Mouse (Mus musculus) midbrain, embryonic 13.5 days (tissue): ENCODE data around the gene Mucl3. TPM values are rescaled to one million over a fixed set of nuclear protein-coding genes. Genes with fewer than 3 reads are reported as not detected.

Source experiments
- ATAC-seq: fragments of 200-750 bp; cut with Nextera tagmentation; 2 replicates; pipeline ENCODE4 v1.8.0; 2017; ENCODE audit warnings: mild to moderate bottlenecking, moderate TSS enrichment, moderate library complexity
- H3K27ac ChIP-seq: fragments of 300-500 bp; sonication (generic); 2 replicates; pipeline ENCODE4 v1.5.1; 2015; ENCODE audit warnings: inconsistent platforms, mild to moderate bottlenecking, moderate library complexity
- H3K27me3 ChIP-seq: fragments of 300-500 bp; sonication (generic); 2 replicates; pipeline ENCODE4 v1.6.1; 2015; ENCODE audit warnings: mild to moderate bottlenecking, inconsistent platforms
- H3K36me3 ChIP-seq: fragments of 300-500 bp; sonication (generic); 2 replicates; pipeline ENCODE4 v1.6.1; 2015; ENCODE audit warnings: mild to moderate bottlenecking, inconsistent platforms
- H3K4me1 ChIP-seq: fragments of 300-500 bp; sonication (generic); replicated peaks from 2 replicates; pipeline ENCODE4 v1.6.1; 2015; ENCODE audit warnings: inconsistent platforms
- H3K4me2 ChIP-seq: fragments of 300-500 bp; sonication (generic); replicated peaks from 2 replicates; pipeline ENCODE4 v1.6.1; 2015; ENCODE audit warnings: moderate library complexity, mild to moderate bottlenecking, inconsistent platforms
- H3K4me3 ChIP-seq: fragments of 300-500 bp; sonication (generic); replicated peaks from 2 replicates; pipeline ENCODE4 v1.5.1; 2015; ENCODE audit warnings: mild to moderate bottlenecking, inconsistent platforms
- H3K9ac ChIP-seq: fragments of 300-500 bp; sonication (generic); replicated peaks from 2 replicates; pipeline ENCODE4 v1.6.1; 2015; ENCODE audit warnings: mild to moderate bottlenecking, inconsistent platforms
- H3K9me3 ChIP-seq: fragments of 300-500 bp; sonication (generic); 2 replicates; pipeline ENCODE4 v1.6.1; 2016; ENCODE audit warnings: mild to moderate bottlenecking, inconsistent platforms
- WGBS: fragments of 180-500 bp; shearing (Covaris S2); methylation state at CpG from one replicate; pipeline ENCODE4 v1.1.7; 2015; 5-methylcytosine and 5-hydroxymethylcytosine counted together
- polyA plus RNA-seq: library from polyadenylated mRNA; unstranded; fragments of >200 nt; fragmentation: Nextera tagmentation; extraction: Ambion mirVana; gene quantifications from 2 replicates; pipeline ENCODE4 v1.2.1, GENCODE M21; 2015

Mucl3 gene
- polyA plus RNA-seq = not detected in 2 replicates

DNA sequence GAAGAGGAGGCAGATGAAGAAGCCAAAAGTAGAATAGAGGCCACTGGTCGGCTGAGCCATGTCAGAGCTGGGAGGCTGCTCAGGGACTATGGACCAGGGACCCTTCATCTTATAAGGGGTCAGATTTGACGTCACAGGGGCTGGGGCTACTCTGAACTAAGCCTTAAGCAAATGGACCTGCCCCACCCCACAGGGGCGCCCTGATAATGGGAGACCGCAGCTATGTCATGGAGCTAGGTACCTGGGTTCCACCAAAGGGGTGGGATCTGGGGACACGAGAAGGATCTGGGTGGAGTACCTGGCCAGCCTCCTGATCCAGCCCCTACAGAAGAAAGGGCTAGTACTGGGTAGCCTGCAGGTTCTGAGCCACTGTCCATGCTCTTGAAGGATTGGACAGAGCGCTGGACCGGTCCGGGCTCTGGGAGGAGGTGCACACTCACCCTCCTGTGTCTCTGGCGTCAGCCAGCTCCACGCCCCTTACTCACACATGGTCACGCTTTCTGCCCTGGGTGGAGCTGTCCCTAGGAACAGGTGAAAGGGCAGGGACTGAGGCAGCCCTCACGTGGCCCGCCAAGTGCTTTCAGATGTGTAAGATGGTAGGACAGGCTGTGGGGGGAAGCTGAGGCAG lies at the start of gene Mucl3:
Gene Mucl3 (minus strand): TSS at position 87 of the 628 bp plus-strand sequence.
- Histone ChIP-seq H3K4me1 (no peaks in the 10 kb centered on the region), H3K9me3 (no peaks in the 10 kb centered on the region), H3K4me2 (no peak within 1 kb of the TSS), H3K27me3 (no peaks in the 10 kb centered on the region), H3K9ac (no peak within 1 kb of the TSS), H3K4me3 (no peak within 1 kb of the TSS), H3K36me3 (no peaks in the 10 kb centered on the region), H3K27ac (no peak within 1 kb of the TSS)
- no peak for ATAC-seq
- 72% methylated on average over 13 of the region's 13 CpGs for WGBS

DNA sequence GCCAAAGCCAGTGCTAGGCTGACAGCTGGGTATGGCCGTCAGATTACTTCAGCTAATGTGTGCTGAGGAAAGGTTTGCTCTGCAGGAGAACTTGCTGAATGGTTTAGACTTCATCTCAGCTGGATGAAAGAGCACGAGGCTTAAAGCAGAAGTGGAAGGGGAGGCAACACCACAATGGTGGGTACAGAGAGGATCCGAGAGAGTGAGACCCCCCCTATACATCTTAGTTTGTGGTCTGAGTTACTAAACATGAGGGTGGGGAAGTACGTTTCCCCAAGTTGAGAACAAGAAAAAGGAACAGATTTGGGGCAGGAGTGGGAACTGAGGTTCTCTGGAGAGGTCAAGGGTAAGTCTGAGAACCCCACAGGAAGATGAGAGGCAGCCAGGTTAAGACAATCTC lies 48.9 kb upstream of the Mucl3 start:
- H3K4me3 ChIP-seq = no peak overlapping the region
- no peak overlapping the region for H3K4me2 ChIP-seq
- peaks cover 14% of the 10 kb centered on the region for H3K4me1 ChIP-seq
- 78% methylated on average over 4 of the region's 4 CpGs for WGBS
- peaks cover 3% of the 10 kb centered on the region; the same call in 1 of the 2 replicates for H3K9me3 ChIP-seq
- ATAC-seq = no peak
- peaks cover 75% of the 10 kb centered on the region for H3K36me3 ChIP-seq
- H3K27ac ChIP-seq = no peak overlapping the region
- H3K9ac ChIP-seq = no peak overlapping the region
- H3K27me3 ChIP-seq = no peaks in the 10 kb centered on the region

DNA sequence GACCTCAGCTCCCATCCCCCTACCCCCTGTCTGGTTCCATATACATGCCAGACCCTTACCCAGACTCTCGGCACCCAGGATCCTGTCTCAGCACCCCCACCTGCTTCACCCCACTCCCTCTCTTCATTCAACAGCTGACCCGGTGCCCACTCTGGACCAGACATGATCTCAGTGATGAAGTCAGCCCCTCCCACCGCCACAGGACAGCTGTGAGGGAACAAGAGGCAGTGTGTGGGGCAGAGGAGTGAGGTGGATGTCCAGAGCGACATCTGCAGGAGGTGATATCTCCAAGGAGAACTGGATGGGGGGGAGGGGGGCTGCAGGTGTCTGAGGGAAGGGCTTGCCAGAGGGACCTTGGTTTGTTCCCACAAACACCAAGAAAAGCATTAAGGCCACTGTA lies 48.3 kb upstream of the Mucl3 start:
- 81% methylated on average over 4 of the region's 4 CpGs for WGBS

DNA sequence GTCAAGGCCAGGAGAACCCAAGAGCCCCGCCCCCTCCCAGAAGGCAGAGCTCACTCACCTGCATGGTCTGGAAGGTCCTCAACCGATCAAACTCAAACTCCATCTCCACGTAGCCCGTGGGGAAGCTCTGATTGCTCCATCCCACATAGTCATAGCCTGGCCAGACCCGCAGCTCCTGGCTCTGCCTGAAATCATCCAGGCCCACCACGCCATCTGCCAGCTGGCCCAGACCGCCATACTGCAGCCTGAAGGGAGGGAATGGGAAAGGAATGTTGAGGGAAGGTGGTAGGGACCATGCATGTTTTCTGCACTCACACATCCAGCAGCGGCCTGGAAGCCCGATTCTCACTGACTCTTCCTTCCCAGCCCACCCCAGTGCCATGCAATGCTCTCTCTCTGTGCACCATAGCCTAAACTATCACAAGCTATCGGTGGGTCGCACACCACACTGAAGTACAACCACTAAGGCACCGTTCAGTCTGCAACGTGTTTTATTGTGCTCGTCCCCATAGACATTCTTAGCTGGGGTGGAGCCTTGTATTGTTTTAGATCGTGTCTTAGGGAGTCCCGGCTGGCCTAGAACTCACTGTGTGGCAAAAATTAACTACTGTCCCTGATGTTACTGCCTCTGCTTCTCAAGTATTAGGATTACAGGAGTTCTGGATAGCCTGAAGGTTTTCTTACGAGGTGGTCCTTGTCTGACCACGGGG lies 46.6 kb upstream of the Mucl3 start:
- H3K9ac ChIP-seq = no peak overlapping the region; the same call in 1 of the 2 replicates
- no peak overlapping the region for H3K4me3 ChIP-seq
- H3K4me2 ChIP-seq = no peak overlapping the region
- peaks cover 26% of the 10 kb centered on the region for H3K4me1 ChIP-seq
- ATAC-seq = no peak
- H3K27ac ChIP-seq = no peak overlapping the region
- no peaks in the 10 kb centered on the region for H3K9me3 ChIP-seq
- H3K36me3 ChIP-seq = peaks cover 88% of the 10 kb centered on the region
- no peaks in the 10 kb centered on the region for H3K27me3 ChIP-seq
- WGBS = 95% methylated on average over 18 of the region's 18 CpGs

More for the DNA sequence above, 48.3 kb upstream of the Mucl3 start:
- Histone ChIP-seq H3K4me3 (no peak overlapping the region), H3K4me2 (no peak overlapping the region), H3K27ac (no peak overlapping the region), H3K9me3 (peaks cover 3% of the 10 kb centered on the region; the same call in 1 of the 2 replicates), H3K27me3 (no peaks in the 10 kb centered on the region), H3K4me1 (peaks cover 14% of the 10 kb centered on the region), H3K9ac (no peak overlapping the region), H3K36me3 (peaks cover 80% of the 10 kb centered on the region)
- no peak for ATAC-seq

DNA sequence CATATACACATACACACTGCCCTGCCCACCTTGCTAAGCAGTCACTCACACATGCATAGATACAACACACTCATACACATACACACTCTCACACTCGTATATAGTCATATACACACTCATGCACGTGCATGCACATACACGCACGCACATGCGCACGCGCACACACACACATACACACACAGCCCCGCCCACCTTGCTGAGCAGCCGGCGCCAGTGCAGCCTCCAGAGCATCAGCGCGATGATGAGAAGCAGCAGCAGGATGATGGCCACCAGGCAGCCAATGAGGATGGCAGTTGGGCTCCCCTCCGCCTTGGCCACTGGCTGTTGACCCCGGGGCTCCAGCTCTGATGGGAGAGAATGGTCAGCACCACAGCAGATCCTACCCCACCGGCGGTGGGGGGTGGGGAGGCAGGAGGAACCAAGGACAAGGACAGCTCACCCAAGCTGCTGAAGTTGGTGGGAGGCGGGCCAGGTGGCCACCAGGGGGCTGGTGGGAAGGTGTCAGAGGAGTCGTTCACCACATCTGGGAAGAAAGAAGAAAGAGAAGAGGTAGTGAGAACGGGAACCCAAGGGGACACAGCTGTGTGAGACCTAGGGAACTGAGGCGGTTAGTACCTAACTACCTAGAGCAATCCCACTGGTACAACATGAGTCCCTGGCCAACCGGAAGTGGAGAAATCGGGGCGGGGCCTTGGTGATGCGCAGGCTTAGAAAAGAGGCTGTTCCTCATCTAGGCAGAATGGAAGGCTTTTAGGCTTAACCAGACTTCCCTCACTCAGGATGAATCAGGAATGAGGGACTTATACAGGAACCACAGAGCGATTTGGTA lies 45.1 kb upstream of the Mucl3 start:
- Histone ChIP-seq H3K36me3 (peaks cover 98% of the 10 kb centered on the region), H3K4me1 (peaks cover 31% of the 10 kb centered on the region), H3K27me3 (no peaks in the 10 kb centered on the region), H3K9ac (no peak overlapping the region), H3K4me3 (no peak overlapping the region), H3K27ac (no peak overlapping the region), H3K4me2 (no peak overlapping the region), H3K9me3 (no peaks in the 10 kb centered on the region)
- ATAC-seq = no peak
- 93% methylated on average over 25 of the region's 25 CpGs for WGBS

DNA sequence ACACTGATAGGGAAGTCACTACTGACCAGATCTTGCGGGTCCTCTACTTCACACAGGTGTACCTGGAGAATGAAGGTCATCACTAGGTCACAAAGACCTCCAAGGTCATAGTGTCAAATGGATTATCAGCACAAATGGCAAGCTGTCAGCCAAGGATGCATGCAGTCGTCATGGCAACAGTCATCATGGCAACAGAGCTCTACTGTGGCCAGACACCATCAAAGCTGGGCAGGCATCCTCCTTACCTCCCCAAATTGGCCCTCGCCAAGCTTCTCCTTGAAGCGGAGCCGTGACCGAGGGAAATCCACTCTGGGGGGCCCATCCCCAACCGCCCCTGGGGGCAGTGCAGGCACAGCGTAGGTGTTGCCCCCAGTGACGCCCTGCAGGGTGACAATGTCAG lies 41.6 kb upstream of the Mucl3 start:
- H3K9ac ChIP-seq = peak overlapping the region; percentile 60
- H3K4me2 ChIP-seq = no peak overlapping the region
- H3K4me1 ChIP-seq = peaks cover 31% of the 10 kb centered on the region
- H3K27ac ChIP-seq = peak overlapping the region; percentile 77
- 48% methylated on average over 9 of the region's 9 CpGs for WGBS
- peak; percentile 44 for ATAC-seq
- H3K36me3 ChIP-seq = peaks cover 97% of the 10 kb centered on the region
- H3K27me3 ChIP-seq = no peaks in the 10 kb centered on the region
- no peaks in the 10 kb centered on the region for H3K9me3 ChIP-seq
- H3K4me3 ChIP-seq = no peak overlapping the region

DNA sequence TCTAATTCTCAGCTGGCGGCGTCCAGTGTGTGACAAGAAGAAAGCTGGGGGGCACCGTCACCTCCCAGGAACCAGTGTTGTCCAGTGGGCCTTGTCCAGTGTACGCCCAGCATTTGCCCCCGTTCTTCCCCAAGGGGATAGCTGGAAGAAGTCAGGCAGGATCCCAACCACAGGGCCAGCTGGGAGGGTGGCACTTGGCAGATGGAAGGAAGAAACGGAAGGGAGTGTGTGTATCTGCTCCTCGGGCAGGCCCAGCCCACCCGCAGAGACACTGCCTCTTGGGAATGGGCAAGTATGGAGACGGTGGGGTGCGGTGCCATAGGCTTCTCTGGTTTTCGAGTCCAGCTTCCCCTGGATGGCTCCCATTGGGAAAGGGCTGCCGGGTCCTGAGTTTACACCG lies 38.5 kb upstream of the Mucl3 start:
- Histone ChIP-seq H3K27me3 (no peaks in the 10 kb centered on the region), H3K4me2 (no peak overlapping the region), H3K9me3 (no peaks in the 10 kb centered on the region), H3K4me1 (peaks cover 24% of the 10 kb centered on the region), H3K9ac (0 out of 2 replicates have a peak overlapping the region, but pooled peaks have one; percentile 14), H3K36me3 (peaks cover 71% of the 10 kb centered on the region), H3K4me3 (no peak overlapping the region), H3K27ac (no peak overlapping the region)
- ATAC-seq = no peak
- WGBS = 87% methylated on average over 13 of the region's 13 CpGs

DNA sequence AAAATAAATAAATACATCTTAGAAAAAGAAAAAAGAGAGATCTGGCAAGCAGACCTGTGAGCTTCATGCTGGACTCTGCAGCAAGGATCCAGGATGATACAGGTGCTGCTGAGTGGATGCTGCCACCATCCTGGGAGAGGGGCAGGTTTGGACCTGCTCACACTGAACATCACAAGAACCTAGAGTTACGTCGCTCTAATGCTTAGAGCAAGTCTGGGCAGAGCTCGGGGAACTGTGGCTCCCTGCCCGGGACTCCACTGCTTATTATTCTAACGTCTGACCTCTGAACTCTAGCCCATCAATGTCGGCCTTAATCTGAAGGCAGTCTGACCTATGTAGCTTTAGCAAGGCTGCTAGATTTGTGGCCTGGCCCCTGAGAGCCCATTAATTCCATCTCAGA lies 37.1 kb upstream of the Mucl3 start:
- no peaks in the 10 kb centered on the region for H3K27me3 ChIP-seq
- peaks cover 57% of the 10 kb centered on the region for H3K36me3 ChIP-seq
- no peaks in the 10 kb centered on the region for H3K9me3 ChIP-seq
- WGBS = 37% methylated on average over 6 of the region's 6 CpGs
- peak overlapping the region; percentile 51 for H3K27ac ChIP-seq
- 0 out of 2 replicates have a peak, but pooled peaks have one; percentile 27 for ATAC-seq
- no peak overlapping the region for H3K4me3 ChIP-seq
- no peak overlapping the region for H3K9ac ChIP-seq
- no peak overlapping the region for H3K4me2 ChIP-seq
- H3K4me1 ChIP-seq = peaks cover 10% of the 10 kb centered on the region

DNA sequence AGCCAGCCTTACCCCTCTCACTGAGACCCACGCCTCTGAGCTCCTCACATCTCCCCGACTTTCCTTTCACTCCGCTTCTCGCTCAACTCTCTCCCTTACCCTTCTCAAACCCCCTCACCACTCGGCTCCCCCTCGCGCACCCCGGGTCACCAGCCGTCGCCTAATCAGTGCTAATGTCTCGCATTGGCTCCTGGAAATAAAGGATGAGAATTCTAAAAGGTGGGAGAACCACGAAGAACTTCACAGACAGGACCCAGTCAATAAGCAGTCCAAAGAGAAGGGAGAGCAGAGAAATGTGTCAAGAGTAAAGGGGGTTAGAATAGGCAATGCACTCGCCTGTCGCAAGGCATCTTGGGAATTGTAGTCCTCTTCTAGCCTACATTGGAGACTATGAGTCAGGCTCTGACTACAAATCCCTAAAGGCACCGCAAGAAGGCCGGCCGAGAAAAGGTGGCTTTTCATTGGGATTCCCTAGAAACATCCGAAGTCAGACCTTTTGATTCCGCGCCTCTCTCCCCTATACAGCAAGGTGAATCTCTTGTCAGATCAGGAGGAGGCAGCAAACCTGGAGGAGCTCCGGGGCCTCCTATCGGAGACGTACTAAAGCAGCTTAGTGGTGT lies 30.0 kb upstream of the Mucl3 start, which contains the start of gene Gtf2h4:
Gene Gtf2h4 (minus strand): TSS at position 324 of the 620 bp plus-strand sequence.
- peak within 1 kb of the TSS; percentile 90 for H3K4me2 ChIP-seq
- peak within 1 kb of the TSS; percentile 35; the same call in 1 of the 2 replicates for H3K27ac ChIP-seq
- ATAC-seq = peak; percentile 97
- 1% methylated on average over 23 of the region's 23 CpGs for whole genome bisulfite sequencing
- peak within 1 kb of the TSS; percentile 87 for H3K9ac ChIP-seq
- H3K27me3 ChIP-seq = no peaks in the 10 kb centered on the region
- peaks cover 22% of the 10 kb centered on the region for H3K36me3 ChIP-seq
- H3K4me3 ChIP-seq = peak within 1 kb of the TSS; percentile 77
- H3K4me1 ChIP-seq = peaks cover 9% of the 10 kb centered on the region
- no peaks in the 10 kb centered on the region for H3K9me3 ChIP-seq

DNA sequence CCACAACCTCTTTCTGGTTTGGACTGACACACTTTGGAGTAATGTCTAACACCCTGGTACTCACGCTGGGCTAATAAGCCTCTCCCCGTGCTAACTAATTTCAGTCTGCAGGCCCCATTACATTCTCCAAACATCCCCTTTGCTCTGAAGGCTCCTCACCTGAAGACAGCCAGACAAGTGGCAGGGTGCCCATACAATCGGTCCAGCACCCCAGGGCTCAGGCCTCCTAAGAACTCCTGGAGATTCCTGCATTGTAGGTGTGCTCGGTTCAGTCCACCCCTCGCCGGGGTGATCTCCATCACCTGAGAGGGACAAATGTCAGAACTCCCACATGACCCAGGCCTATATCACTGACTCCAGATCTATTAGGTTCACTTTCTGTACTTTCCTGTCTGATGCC lies 29.0 kb upstream of the Mucl3 start:
- Histone ChIP-seq H3K9ac (no peak overlapping the region; the same call in 1 of the 2 replicates), H3K4me1 (peaks cover 18% of the 10 kb centered on the region), H3K9me3 (no peaks in the 10 kb centered on the region), H3K27me3 (no peaks in the 10 kb centered on the region), H3K4me3 (peak overlapping the region; percentile 77), H3K36me3 (peaks cover 22% of the 10 kb centered on the region), H3K27ac (no peak overlapping the region), H3K4me2 (peak overlapping the region; percentile 90)
- no peak for ATAC-seq
- WGBS = 89% methylated on average over 6 of the region's 6 CpGs

DNA sequence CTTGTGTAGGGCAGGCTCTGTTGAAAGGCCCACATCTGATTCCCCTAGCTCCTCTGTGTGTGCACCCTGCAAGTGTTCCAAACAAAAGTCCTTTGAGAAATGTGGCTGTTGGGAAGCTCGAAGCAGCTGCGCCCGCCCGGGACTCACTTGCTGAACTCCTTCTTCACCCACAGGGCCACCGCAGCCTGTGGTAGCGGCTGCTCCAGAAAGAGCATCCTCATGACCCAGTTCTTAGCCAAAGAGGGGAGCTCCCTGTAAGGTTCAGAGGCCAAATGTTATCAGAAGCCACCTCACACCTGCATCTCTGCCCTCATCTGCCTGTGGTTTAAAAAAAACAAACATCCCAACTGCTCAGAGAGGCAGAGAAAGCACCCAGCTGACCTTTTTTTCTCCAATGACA lies 28.4 kb upstream of the Mucl3 start:
- Histone ChIP-seq H3K9me3 (no peaks in the 10 kb centered on the region), H3K9ac (no peak overlapping the region), H3K4me2 (no peak overlapping the region), H3K36me3 (peaks cover 22% of the 10 kb centered on the region), H3K4me1 (peaks cover 20% of the 10 kb centered on the region), H3K27me3 (no peaks in the 10 kb centered on the region), H3K27ac (no peak overlapping the region), H3K4me3 (no peak overlapping the region)
- ATAC-seq = no peak
- 90% methylated on average over 6 of the region's 6 CpGs for WGBS
